Mouse (Mus musculus) thymus, adult 2 months (tissue): Measurements from ENCODE around the gene Mrpl52.

Source experiments
- CTCF ChIP-seq: fragments of 200-500 bp; IDR thresholded peaks from 2 replicates; pipeline ENCODE4 v1.5.1; 2012; ENCODE audit warnings: mild to moderate bottlenecking, control low read depth, low read length, moderate library complexity, borderline replicate concordance; ENCODE audit not compliant: control insufficient read depth, poor library complexity, insufficient read depth; ENCODE audit errors: extremely low read depth
- POLR2A ChIP-seq: fragments of 200-500 bp; IDR thresholded peaks from 2 replicates; pipeline ENCODE4 v1.6.1; 2012; ENCODE audit warnings: mild to moderate bottlenecking, low read length, control low read depth, moderate library complexity; ENCODE audit not compliant: control insufficient read depth, poor library complexity, insufficient read depth; ENCODE audit errors: extremely low read depth

DNA sequence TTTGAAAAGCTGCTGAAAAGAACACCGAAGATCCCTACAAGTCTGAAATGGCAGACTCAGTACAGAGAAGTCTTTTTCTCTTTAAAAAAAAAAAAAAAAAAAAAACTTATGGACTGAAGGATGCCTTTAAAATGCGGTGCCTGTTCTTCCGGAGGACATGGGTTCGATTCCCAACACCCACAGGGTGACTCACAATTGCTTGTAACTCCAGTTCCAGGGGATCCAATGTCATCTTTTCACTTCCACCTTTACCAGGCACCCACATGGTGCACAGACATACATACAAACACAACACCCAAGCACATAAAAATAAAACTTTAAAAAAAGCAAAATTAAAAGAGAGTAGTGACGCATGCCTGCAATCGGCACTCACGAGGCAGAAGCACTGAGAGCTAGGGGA, 987 bp downstream of the Mrpl52 start:
- no peak for TF ChIP-seq CTCF
- TF ChIP-seq POLR2A: no peak
